Mouse (Mus musculus) bone marrow, adult 2 months (tissue): Measurements from ENCODE around the gene AI593442.

Experiments used
- CTCF ChIP-seq: fragments of 200-500 bp; IDR thresholded peaks from 2 replicates; pipeline ENCODE4 v1.5.1; 2011; ENCODE audit warnings: low read length, control low read depth; ENCODE audit not compliant: control insufficient read depth, insufficient read depth
- POLR2A ChIP-seq: fragments of 200-500 bp; IDR thresholded peaks from 2 replicates; pipeline ENCODE4 v1.6.1; 2011; ENCODE audit warnings: low read depth, mild to moderate bottlenecking, control low read depth, low read length, borderline replicate concordance; ENCODE audit not compliant: control insufficient read depth

GRCm38 (mm10) chr9:52650341-52650951 is 29.1 kb downstream of the AI593442 start:
- TF ChIP-seq CTCF: no peak
- TF ChIP-seq POLR2A: no peak
